Mouse (Mus musculus): Measurements from ENCODE around the gene Cdkn2aip. TPM values are rescaled to one million over a fixed set of nuclear protein-coding genes. Genes with fewer than 3 reads are reported as not detected.

Gene Cdkn2aip
- total RNA-seq, 2 experiments from 2014 or later = 11.8 to 13.1 TPM

DNA sequence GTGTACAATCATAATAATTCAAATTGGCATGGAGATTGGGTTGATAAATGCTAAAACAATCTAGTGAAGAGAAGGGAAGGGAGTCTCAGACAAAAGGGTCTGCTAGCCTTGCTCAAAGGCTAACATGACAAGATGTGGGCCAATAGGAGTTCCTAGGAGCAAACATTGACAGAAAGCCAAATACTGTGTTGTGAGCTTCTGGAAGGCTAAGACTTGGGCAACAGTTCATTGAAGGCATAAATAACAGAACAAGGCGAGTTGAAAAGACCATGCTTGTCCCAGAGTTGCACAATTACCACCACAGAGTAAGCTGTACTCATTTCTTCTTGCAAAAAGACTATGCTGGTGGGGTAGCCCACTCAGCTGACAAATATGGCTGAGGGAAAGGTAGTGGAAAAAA, 16.0 kb downstream of the Cdkn2aip start:
- no peak for DNase-seq (ENCODE audit: low spot score in 2 of 2)

DNA sequence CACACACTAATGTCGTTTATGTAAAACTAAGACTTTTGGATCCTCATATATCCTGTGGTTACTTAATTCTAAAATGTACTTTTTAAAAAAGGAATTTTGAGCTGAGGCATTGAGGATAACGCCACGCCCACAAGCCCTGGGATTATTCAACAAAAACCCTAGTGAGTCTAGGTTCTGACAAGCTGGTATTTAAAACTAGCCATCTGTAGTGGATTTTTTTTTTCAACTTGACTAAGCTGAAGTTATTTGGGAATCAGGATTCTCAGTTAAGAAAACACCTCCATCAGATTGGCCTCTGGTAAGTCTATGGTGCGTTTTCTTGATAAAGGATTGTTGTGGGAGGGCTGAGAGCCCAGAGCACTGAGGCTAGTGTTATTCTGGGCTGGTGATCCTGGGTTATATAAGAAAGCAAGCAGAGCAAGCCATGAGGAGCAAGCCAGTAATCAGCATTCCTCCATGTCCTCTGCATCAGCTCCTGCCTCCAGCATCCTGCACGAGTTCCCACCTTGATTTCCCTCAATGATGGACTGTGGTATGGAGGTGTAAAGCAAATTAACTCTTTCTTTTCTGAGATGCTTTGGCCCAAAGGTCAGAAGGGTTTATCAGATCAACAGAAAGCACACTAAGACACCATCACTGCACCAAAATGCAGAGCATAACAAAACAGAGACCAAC, 18.2 kb downstream of the Cdkn2aip start:
- no peak for DNase-seq (ENCODE audit: low spot score in 2 of 2)

DNA sequence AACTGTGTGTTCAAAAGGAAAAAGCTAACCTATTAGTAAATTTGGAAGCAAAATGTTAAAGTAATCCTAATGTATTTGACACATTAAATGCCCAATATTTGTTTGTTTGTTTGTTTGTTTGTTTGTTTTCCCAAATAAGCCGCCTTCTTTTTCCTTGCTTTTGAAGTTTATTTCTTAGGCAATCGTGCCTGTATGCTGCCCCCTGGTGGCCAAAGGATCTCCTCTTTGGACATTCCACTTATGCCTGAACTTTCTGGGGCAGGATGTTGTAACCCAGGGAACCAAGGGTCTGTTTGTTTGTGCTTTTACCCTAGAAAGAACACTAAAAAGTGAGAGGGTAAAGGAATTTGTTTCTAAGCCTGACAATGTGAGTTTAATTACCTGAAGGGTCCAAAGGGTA, 20.6 kb downstream of the Cdkn2aip start:
- peak; percentile 79 to 88 for DNase-seq (ENCODE audit: low spot score in 2 of 2)

DNA sequence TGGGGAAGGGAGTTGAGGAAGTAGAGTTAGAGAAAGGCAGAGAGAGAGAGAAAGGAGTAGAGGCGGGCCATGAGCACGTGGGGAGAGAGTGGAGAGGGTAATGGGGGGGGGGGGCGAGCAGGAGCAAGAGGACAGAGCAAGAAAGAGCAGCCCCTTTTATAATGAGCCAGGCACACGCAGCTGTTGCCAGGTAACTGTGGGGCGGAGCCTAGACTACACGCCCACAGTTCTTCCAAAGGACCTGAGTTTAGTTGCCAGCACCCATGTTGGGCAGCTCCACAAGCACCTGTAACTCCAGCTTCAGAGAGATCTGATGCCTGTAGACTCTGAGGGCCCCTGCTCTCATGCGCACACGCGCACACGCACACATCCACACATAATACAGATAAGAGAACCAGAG, 21.9 kb downstream of the Cdkn2aip start:
- no peak for DNase-seq (ENCODE audit: low spot score in 2 of 2)

DNA sequence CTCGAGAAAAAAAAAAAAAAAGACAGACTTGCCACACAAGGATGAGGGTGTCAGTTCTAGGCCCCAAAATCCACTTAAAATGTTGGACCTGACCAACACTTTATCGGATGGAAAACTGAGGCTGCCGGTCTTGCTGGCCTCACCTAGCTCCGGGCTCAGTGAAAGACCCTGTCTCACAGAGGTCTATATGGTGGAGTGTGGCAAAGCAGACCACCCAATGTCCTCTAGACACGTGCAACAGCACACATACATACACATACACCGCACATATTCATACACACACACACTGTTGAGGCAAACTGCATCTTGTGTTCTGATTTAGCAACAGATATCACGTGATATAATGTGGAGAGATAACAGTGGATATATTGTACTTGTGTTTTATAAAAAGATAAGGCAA, 22.4 kb downstream of the Cdkn2aip start:
- DNase-seq (ENCODE audit: low spot score in 2 of 2) = no peak

DNA sequence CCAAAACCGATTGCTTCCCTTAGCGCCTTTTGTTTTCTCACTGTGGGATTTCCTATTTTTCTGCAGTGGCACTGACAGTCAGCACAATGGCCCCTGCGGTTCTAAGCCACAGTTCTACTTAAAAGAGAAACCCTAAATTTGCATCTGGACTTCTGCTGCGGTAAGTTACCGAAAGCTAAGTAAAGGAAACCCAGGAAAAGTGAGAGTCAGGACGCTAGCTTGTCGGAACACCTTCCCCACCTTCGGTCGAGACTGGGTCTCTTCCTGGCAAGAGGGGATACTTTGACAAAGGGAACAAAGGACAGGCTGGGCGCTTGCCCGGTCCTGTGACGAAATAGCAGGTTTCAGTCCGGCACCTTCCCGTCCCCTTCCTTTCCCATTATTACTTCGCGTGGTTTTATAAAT, 23.1 kb downstream of the Cdkn2aip start:
- no peak for DNase-seq (ENCODE audit: low spot score in 2 of 2)

DNA sequence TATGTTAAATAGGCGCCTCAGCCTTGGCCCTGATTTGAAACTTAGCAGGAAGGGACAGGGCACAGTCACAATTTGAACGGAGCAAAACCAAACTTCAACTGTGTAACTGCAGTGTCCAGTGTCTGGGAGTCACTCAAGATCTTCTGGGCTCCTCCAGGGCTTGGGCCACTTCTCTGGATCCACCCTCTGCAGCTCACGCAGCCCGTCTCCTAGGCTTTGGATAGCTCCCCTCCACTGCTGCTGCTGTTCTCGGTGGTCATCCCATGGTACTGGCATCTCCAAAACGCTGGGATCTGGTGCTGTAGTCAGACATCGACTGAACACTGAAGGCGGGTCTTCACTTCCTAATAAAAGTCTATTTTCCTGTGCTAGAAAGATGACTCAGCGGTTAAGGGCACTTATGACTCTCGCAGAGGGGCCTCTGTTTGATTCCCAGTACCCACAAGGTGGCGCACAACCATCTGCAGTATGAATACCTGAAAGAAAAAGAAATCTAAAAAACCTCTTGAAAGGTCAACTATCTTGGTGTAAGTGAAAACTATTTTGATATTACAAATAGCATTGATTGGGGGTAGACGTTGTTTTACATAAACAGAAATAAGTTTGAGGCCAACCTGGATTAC, 23.9 kb downstream of the Cdkn2aip start:
- no peak for DNase-seq (ENCODE audit: low spot score in 2 of 2)

DNA sequence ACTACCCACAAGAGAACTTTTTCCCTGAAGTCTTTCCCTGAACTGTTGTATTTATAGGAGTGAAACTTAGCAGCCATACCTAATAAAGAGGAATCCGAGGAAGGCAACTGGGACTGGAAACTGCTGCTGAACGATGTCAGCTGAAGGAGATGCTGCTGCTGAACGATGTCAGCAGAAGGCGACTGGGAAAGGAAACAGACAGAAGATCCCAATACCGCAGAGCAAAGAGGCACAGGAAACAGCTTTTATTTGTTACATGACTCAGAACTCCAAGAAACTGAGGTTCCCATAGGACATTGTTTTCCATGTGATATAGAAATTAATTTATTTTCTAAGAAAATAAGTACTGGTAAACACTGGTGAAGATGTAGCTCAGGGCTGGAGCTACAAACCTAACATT, 29.3 kb downstream of the Cdkn2aip start:
- no peak for DNase-seq (ENCODE audit: low spot score in 2 of 2)

DNA sequence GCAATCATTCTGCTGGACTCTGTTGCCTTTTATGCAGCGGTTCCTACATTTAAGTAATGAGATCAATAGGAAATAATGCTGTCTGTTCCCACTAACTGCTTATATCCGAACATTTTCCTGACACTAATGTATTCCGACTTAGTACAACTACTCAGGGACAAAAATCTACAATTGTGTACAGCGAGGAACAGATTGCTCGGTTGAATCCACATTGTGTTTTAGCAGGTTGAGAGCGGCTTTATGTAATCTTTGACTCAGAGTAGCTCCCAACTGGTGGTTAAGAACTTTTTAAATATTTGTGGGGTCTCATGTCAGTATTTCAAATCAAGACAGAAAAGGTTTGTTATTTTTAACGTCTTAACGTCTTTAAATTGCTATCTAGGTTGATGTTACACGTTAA, 29.7 kb downstream of the Cdkn2aip start:
- DNase-seq (ENCODE audit: low spot score in 2 of 2) = no peak

DNA sequence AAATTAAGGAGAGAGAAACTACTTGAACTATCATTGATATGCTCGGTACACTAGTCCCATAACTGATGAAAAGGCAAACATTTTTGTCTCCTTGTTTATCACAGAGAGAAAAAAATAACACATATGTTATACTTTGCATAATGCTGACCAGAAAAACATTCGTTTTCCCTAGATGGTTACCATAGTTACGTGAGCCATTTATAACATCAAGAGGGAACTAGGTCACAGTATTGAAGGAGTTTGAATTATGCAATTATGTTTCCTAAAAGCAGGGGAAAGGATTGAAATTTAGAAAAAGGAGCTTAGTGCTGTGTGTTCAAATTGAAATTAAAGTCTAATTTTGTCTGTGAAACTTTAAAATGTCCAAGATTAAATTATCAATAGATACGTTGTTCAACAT, 33.4 kb downstream of the Cdkn2aip start:
- DNase-seq (ENCODE audit: low spot score in 2 of 2) = no peak

DNA sequence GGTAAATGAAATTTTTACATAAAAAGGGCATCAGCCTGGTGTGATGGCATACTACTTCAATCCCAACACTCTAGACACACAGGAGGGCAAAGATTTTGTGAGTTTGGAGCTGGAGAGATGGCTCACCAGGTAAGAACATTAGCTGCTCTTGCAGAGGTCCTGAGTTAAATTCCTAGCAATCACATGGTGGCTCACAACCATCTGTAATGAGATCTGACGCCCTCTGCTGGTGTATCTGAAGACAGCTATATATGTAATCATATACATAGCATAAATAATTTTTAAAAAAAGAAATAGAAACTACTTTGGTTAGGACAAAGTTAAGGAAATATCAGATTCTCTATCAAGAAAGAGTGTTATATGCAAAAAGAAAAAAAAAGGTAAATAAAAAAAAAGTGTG, 34.1 kb downstream of the Cdkn2aip start:
- DNase-seq (ENCODE audit: low spot score in 2 of 2) = no peak

DNA sequence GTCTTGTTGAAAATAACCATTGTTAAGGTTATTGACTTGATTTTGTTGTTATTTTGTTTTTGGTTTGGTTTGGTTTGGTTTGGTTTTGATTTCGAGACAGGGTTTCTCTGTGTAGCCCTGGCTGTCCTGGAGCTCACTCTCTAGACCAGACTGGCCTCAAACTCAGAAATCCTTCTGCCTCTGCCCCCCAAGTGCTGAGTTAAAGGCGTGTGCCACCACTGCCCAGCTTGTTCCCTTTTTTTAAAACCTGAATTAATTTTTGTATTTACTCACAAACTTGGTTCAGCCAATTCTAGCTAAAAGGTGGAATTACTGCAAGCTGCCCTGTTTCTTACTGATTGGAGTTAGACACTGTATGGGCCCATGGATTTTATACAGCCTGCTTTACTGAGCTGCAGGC, 37.1 kb downstream of the Cdkn2aip start:
- no peak for DNase-seq (ENCODE audit: low spot score in 2 of 2)

DNA sequence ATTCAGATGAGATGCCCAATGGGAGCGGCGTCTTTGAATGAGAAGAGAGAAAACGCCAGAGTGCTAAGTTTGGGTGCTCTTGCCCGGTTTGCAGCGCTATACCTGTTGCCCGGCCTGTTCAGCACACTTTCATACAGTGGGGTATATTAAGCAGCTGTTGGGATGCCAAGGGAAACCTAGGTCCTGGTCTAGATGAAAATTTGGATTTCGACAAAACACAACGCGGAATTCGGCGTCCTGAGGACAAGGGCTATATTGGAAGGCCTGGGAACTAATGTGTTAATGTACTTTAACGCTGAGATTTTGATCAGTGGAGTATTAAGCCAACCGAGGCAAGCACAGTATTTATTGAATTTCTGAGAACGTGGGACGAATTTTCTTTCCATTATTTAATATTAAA, 37.5 kb downstream of the Cdkn2aip start:
- DNase-seq (ENCODE audit: low spot score in 2 of 2) = no peak

DNA sequence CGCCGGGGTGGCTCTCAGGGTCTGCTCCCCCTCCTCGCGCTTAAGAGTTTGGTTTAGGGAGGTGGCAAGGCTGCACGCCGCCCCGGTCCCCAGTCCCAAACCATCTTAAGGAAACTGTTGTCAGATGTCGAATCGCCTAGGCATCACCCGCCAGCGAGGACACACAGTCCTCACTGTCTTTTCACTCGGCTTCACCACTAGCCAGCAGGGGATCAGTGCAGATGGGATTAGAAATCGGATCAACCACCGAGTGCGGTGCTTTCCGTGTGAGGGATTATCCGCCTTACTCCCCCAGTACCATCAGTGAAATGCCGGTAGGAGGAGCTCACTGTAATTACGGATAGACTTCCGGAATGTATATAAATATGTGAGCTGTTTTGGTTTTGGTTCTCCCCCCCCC, 37.9 kb downstream of the Cdkn2aip start:
- DNase-seq (ENCODE audit: low spot score in 2 of 2) = no peak

DNA sequence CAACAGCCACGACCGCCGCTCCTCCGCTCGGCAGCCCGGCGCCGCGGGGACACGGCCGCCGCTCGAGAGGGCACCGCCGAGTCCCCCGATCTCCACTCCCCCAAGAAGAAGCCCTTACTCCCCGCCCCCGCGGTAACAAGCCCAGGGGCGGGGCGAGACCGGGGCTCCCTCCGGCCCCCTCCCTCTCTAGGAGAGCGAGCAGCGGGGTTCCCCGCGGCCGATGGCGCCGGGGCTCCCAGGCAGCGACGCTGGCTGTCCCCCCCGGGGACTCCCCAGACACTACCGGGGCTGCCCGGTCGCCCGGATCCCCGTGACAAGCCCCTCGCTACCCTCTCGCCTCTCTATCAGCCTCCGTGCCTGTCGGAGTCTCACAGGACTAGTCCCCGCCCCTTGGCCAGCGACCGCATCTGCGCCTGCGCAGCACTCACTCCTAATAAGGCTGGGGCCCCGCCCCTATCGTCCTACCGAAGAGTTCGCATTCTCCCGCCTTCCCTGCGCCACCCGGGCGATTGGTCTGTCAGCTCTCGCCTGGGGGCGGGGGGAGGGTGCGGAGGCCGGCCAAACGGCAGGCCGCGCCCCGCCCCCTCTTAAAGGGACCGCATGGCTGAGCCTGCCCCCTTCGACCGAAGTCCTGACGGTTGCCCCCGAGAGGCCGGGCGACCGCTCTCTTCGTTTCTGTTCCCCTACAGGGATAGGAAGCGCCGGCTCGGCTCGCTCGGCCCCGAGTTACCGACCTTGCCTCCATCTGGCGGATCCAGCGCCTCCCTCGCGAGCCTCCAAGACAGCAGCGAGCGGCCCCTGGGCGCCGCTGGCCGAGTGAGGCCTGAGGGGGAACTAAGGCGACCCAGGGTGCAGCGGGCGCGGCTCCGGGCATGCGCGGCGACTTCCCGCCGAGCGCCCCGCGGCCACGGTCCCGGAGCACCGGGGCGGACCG, 38.7 kb downstream of the Cdkn2aip start, which contains the start of gene Ing2:
Gene Ing2 (minus strand): TSS at position 780 of the 934 bp plus-strand sequence.
- DNase-seq (ENCODE audit: low spot score in 2 of 2) = peak; percentile 99

DNA sequence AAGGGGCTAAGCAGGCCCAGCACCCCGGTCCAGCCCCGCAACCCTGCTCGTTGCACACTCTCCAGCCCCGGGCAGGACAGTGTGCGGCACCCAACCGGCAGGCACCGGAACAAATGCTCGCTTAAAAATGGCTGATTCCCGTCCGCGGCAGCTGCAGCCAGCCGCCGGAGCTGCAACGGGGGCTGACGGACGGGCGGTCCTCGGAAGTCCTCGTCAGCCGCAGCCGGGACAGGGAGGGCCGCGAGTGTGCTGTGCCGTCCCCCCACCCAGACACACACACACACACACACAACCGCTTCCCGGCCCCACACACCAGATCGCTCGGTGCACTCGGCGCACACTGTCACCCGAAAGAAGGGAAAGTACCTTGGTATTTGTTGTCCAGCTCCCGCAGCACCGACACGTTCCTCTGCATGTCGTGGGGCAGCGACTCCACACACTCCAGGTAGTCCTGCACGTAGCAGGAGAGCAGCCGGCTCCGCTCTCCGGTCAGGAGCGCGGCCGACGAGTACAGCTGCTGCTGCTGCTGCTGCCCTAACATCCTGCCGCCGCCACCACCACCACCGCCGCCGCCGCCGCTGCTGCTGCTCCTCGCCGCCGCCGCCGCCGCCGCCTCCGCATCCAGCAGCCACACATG, 39.5 kb downstream of the Cdkn2aip start:
- no peak for DNase-seq (ENCODE audit: low spot score in 2 of 2)

DNA sequence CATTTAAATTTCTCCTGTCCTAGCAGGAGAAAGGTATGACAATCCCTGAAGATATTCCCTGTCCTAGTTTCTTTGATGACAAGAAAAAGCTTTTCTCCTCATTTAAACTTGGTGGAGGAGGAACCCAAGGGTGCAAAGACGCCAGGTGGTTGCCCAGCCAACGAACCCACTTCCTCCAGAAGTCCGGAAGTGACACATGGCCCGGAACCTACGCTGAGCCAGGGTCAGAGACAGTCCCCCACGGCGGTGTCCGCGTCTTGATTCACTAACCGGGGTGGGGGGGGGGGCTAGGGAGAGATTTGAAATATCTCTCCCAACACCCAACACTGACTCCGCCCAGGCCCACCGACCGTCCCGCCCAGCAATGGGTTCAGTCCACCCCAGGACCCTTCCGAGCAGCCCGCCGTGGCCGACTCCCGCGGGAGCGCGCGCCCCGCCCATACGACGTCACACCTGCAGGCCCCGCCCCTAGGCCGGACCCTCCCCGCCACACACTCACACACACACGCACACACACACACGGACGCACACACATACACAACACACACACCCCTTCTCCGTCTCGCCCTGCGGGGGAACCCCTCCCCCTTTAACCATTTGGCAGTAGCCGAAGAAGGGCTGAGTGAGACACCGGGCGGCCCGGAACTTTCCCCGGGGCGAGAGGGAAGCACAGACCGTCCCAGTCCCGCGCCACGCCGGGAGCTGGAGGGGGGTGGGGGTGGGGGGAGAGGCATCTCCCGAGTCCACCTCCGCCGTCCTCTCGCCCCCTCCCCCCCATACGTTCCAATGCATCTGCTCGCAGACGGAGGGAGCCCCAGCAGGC, 40.2 kb downstream of the Cdkn2aip start:
- peak; percentile 94 to 96 for DNase-seq (ENCODE audit: low spot score in 2 of 2)

DNA sequence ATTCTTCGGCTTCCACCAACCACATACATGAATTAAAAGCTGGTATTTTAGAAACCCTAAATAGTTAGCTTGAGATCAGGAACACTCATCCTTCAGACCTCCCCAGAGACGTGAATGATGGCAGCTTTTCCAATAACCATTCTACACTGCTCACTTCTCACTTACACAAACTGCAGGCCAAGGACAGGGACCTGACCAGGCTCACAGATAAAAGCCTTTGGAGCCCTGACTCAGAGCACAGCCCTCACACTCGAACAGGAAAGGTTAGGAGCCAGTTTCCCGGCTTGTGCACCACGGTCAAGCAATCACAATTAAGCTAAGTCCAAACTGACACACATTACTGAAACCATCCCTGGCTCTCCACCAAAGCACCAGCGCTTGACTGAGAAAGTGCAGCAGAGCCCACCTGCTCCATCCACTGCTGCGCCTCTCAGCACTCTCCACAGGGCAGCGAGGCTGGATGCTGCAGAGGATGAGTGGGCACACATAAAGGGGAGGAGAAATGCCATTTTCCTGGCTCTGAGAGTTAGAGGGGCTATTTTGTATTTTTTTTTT, 49.4 kb downstream of the Cdkn2aip start:
- peak in 1 of 2 experiments; percentile 11 for DNase-seq (ENCODE audit: low spot score in 2 of 2)

DNA sequence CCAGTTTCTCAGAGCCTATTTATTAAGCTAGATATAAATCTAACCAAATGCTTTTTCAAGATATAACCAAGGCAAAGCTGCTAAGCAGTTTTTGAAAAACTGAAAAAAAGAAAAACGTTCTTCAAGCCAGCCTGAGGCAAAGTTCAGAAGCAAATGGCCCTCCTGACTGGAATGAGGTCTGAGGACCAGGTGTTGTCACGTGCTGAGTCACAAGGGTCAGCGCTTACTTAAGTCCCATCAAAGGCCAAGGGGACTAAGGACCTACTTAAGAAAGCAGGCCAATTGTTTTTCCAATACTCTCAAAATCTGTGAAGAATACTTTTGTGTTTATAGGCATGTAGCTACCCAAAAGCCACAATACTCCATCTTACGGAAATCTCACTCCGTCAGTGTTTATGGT, 50.5 kb downstream of the Cdkn2aip start:
- no peak for DNase-seq (ENCODE audit: low spot score in 2 of 2)

DNA sequence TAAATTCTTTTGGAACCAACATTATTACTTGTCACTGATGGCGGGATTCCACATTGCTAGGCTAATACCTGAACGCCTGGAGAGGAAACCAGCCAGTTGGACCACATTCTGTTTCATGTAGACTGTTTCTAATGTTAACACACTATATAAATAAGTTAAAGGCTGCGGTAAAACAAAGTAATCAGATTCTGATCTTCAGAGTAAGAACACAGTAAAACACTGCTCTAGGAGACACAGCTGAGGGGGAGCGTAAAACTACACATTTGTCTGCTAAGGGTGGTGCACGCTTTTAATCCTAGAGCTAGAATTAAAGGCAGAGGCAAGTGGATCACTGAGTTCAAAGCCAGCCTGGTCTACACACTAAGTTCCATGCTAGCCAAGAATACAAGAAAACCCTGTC, 51.0 kb downstream of the Cdkn2aip start:
- DNase-seq (ENCODE audit: low spot score in 2 of 2) = no peak

Measured in adrenal gland, adult 18-20 months (tissue).